Mouse (Mus musculus): Measurements from ENCODE around the gene Taar1.

DNA sequence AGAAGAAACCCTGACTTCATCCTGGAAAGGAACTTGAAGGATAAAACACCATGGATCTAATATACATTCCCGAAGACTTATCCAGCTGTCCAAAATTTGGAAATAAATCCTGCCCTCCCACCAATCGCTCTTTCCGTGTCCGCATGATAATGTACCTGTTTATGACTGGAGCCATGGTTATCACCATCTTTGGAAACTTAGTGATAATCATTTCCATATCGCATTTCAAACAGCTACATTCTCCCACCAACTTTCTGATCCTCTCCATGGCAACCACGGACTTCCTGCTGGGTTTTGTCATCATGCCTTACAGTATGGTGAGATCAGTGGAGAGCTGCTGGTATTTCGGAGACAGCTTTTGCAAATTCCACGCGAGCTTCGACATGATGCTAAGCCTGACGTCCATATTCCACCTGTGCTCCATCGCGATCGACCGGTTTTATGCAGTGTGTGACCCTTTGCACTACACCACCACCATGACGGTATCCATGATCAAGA lies 29.4 kb downstream of the Taar1 start, which contains the start of gene Taar3:
- TF ChIP-seq CTCF (IDR thresholded peaks at IDR 0.05; ENCODE audit: low read depth) (no peak), EP300 (IDR thresholded peaks at IDR 0.05; ENCODE audit: low read depth) (no peak)
